Mouse (Mus musculus) hindbrain, postnatal 0 days (tissue): ENCODE data around the gene Rab37. TPM values are rescaled to one million over a fixed set of nuclear protein-coding genes. Genes with fewer than 3 reads are reported as not detected.

Source experiments
- ATAC-seq: fragments of 200-750 bp; cut with Nextera tagmentation; 2 replicates; pipeline ENCODE4 v1.8.0; 2017; ENCODE audit warnings: mild to moderate bottlenecking, moderate TSS enrichment, moderate library complexity
- DNase-seq: peaks from one replicate; pipeline ENCODE4 v3.0.0-alpha.2; 2015; ENCODE audit warnings: low spot score
- H3K27ac ChIP-seq: fragments of 300-500 bp; sonication (generic); 2 replicates; pipeline ENCODE4 v1.5.1; 2014; ENCODE audit warnings: mild to moderate bottlenecking
- H3K27me3 ChIP-seq: fragments of 300-500 bp; sonication (generic); 2 replicates; pipeline ENCODE4 v1.6.1; 2014; ENCODE audit warnings: low read length, mixed read lengths; ENCODE audit not compliant: insufficient read depth
- H3K36me3 ChIP-seq: fragments of 300-500 bp; sonication (generic); 2 replicates; pipeline ENCODE4 v1.6.1; 2014; ENCODE audit warnings: low read length, mixed read lengths; ENCODE audit not compliant: insufficient read depth
- H3K4me1 ChIP-seq: fragments of 300-500 bp; sonication (generic); 2 replicates; pipeline ENCODE4 v1.6.1; 2014; ENCODE audit warnings: antibody characterized with exemption, low read length, mixed read lengths; ENCODE audit not compliant: insufficient read depth
- H3K4me2 ChIP-seq: fragments of 300-500 bp; sonication (generic); 2 replicates; pipeline ENCODE4 v1.6.1; 2014; ENCODE audit warnings: low read depth, mild to moderate bottlenecking, low read length, moderate library complexity, mixed read lengths
- H3K4me3 ChIP-seq: fragments of 300-500 bp; sonication (generic); 2 replicates; pipeline ENCODE4 v1.5.1; 2014; ENCODE audit warnings: low read length
- H3K9ac ChIP-seq: fragments of 300-500 bp; sonication (generic); replicated peaks from 2 replicates; pipeline ENCODE4 v1.6.1; 2014; ENCODE audit warnings: mild to moderate bottlenecking, low read length, moderate library complexity, mixed read lengths
- H3K9me3 ChIP-seq: fragments of 300-500 bp; sonication (generic); 2 replicates; pipeline ENCODE4 v1.6.1; 2016; ENCODE audit warnings: low read length, mixed read lengths
- CTCF ChIP-seq: IDR thresholded peaks from 2 replicates; pipeline ENCODE4 v1.5.1; 2016; ENCODE audit warnings: antibody characterized with exemption, control low read depth, low read depth
- WGBS: fragments of 180-500 bp; shearing (Covaris S2); extraction: QIAGEN DNeasy Blood & Tissue Kit; methylation state at CpG from one replicate; pipeline ENCODE4 v1.1.7; 2014; 5-methylcytosine and 5-hydroxymethylcytosine counted together
- polyA plus RNA-seq: library from polyadenylated mRNA; unstranded; fragments of >200 nt; fragmentation: Nextera tagmentation; extraction: Ambion mirVana; gene quantifications from 2 replicates; pipeline ENCODE4 v1.2.1, GENCODE M21; 2015
- total RNA-seq: library from RNA; depleted of rRNA; stranded (reverse); fragments of >200 nt; gene quantifications from 2 replicates; pipeline ENCODE4 v1.2.3, GENCODE M21; 2014

Rab37 gene
- total and polyA plus RNA-seq, 2 experiments from 2014 or later = 1.2 to 1.3 TPM

DNA sequence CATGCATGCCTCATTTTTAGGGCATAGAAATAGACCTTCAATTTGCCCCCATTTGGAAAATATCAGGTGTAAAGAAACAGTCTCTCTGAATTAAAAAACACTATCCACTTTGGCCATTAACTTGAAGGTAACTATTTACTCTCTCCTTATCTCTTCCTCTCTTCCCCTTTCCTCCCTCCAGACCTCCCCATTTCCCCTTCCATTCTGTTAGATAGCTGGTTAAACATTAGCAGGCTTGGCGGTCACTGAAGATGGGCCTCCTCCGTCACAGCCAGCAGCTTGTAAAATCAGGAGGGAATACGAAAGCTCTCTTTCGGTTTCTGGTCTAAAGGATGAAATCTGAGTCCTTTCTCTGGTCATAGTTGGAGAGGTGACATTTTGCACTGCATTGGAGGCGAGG lies 15.4 kb upstream of the Rab37 start:
- no peak for TF ChIP-seq CTCF
- Histone ChIP-seq H3K27ac (no peak overlapping the region), H3K9me3 (no peaks in the 10 kb centered on the region), H3K4me2 (no peak overlapping the region), H3K27me3 (no peaks in the 10 kb centered on the region), H3K4me1 (peaks cover 5% of the 10 kb centered on the region; the same call in 1 of the 2 replicates), H3K4me3 (no peak overlapping the region), H3K36me3 (no peaks in the 10 kb centered on the region), H3K9ac (no peak overlapping the region)
- DNase-seq (no peak), ATAC-seq (no peak)
- WGBS = 68% methylated on average over 5 of the region's 5 CpGs

- WGBS = 83% methylated on average over 1 of the region's 1 CpGs
- H3K36me3 ChIP-seq = no peaks in the 10 kb centered on the region
- H3K9ac ChIP-seq = no peak overlapping the region
- no peaks in the 10 kb centered on the region for H3K27me3 ChIP-seq
- ATAC-seq (no peak), DNase-seq (no peak)
- H3K4me3 ChIP-seq = no peak overlapping the region
- no peaks in the 10 kb centered on the region for H3K9me3 ChIP-seq
- H3K4me2 ChIP-seq = no peak overlapping the region
- H3K27ac ChIP-seq = no peak overlapping the region
- no peaks in the 10 kb centered on the region for H3K4me1 ChIP-seq
- 0 out of 2 replicates have a peak, but pooled peaks have one; percentile 2 for TF ChIP-seq CTCF
Measured at GRCm38 (mm10) chr11:115077436-115077835, 13.8 kb upstream of the Rab37 start.

- no peak overlapping the region for H3K27ac ChIP-seq
- DNase-seq = no peak
Measured at GRCm38 (mm10) chr11:115078680-115079079, 12.6 kb upstream of the Rab37 start.

GRCm38 (mm10) chr11:115080886-115081285 lies 10.3 kb upstream of the Rab37 start:
- no peak overlapping the region for H3K4me3 ChIP-seq
- H3K9me3 ChIP-seq = no peaks in the 10 kb centered on the region
- no peak overlapping the region for H3K27ac ChIP-seq
- DNase-seq (peak; percentile 84), ATAC-seq (no peak)
- TF ChIP-seq CTCF = peak; percentile 93
- H3K36me3 ChIP-seq = no peaks in the 10 kb centered on the region
- H3K27me3 ChIP-seq = no peaks in the 10 kb centered on the region; the same call in 1 of the 2 replicates
- H3K9ac ChIP-seq = no peak overlapping the region
- 0 out of 2 replicates have a peak, but pooled peaks cover 5% of the 10 kb centered on the region for H3K4me1 ChIP-seq
- H3K4me2 ChIP-seq = no peak overlapping the region
- 33% methylated on average over 13 of the region's 13 CpGs for WGBS

More at GRCm38 (mm10) chr11:115078680-115079079, 12.6 kb upstream of the Rab37 start:
- H3K4me2 ChIP-seq = no peak overlapping the region
- no peaks in the 10 kb centered on the region for H3K4me1 ChIP-seq
- H3K27me3 ChIP-seq = no peaks in the 10 kb centered on the region
- H3K9me3 ChIP-seq = no peaks in the 10 kb centered on the region
- TF ChIP-seq CTCF = no peak
- 83% methylated on average over 5 of the region's 5 CpGs for WGBS
- no peaks in the 10 kb centered on the region for H3K36me3 ChIP-seq
- ATAC-seq = no peak
- no peak overlapping the region for H3K4me3 ChIP-seq
- no peak overlapping the region for H3K9ac ChIP-seq

- DNase-seq (no peak), ATAC-seq (no peak)
- Histone ChIP-seq H3K9ac (no peak overlapping the region), H3K9me3 (no peaks in the 10 kb centered on the region), H3K36me3 (no peaks in the 10 kb centered on the region), H3K4me3 (no peak overlapping the region), H3K4me1 (0 out of 2 replicates have a peak, but pooled peaks cover 5% of the 10 kb centered on the region), H3K4me2 (no peak overlapping the region), H3K27me3 (no peaks in the 10 kb centered on the region; the same call in 1 of the 2 replicates), H3K27ac (no peak overlapping the region)
- 68% methylated on average over 3 of the region's 3 CpGs for WGBS
- no peak for TF ChIP-seq CTCF
Measured at GRCm38 (mm10) chr11:115081373-115081772, 9.9 kb upstream of the Rab37 start.

- Histone ChIP-seq H3K4me1 (0 out of 2 replicates have a peak, but pooled peaks cover 5% of the 10 kb centered on the region), H3K4me3 (no peak overlapping the region), H3K4me2 (no peak overlapping the region), H3K36me3 (no peaks in the 10 kb centered on the region), H3K27ac (no peak overlapping the region), H3K27me3 (no peaks in the 10 kb centered on the region; the same call in 1 of the 2 replicates), H3K9ac (no peak overlapping the region), H3K9me3 (no peaks in the 10 kb centered on the region)
- DNase-seq (no peak), ATAC-seq (no peak)
- WGBS = 75% methylated on average over 6 of the region's 6 CpGs
- TF ChIP-seq CTCF = no peak
Measured at GRCm38 (mm10) chr11:115082196-115082595, 9.0 kb upstream of the Rab37 start.

DNA sequence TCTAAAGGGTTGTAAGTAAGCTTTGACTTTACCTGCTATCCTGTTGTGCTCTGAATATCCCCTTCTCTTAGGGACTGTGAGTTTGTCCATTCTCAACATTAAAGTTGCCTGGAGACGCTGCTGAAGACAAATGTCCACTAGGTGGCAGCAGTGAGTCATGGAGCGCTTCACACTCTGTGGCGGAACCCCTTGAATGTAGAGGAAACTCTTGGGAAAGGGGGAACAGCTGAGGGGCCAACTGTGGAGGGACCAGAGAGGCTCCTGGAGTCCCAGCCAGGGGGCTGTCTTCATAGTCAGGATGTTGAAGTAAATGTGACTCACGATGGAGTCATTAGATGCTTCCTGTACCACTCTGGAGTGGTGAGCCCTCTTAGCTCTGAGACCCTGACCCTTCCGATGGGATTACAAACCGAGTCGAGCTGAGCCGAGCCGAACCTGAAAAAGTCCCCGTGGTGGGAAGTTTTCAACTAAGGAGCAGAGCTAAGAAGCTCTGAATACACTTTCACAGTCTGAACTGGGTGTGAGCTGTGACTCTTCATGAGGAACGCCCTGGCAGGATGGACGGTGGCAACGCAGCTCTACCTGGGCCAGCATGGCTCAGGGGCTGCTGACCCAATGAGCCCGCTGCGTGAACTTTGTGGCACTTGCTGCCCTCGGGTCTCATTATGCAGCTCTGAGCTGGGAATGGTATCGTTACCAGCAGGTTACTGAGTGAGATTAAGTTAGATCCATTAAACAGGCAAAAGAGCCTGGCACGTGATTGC lies 7.7 kb upstream of the Rab37 start:
- no peaks in the 10 kb centered on the region; the same call in 1 of the 2 replicates for H3K27me3 ChIP-seq
- peak; percentile 98 for TF ChIP-seq CTCF
- H3K4me1 ChIP-seq = 0 out of 2 replicates have a peak, but pooled peaks cover 5% of the 10 kb centered on the region
- 35% methylated on average over 18 of the region's 18 CpGs for WGBS
- H3K9me3 ChIP-seq = no peaks in the 10 kb centered on the region
- H3K27ac ChIP-seq = no peak overlapping the region
- H3K36me3 ChIP-seq = no peaks in the 10 kb centered on the region
- ATAC-seq (0 out of 2 replicates have a peak, but pooled peaks have one; percentile 57), DNase-seq (peak; percentile 90)
- no peak overlapping the region for H3K9ac ChIP-seq
- no peak overlapping the region for H3K4me2 ChIP-seq
- no peak overlapping the region for H3K4me3 ChIP-seq
